Mouse (Mus musculus) kidney, adult 8-10 months (tissue): ENCODE results near the gene Slc22a20.

Experiments
- DNase-seq, 2 experiments: peaks; one replicate each; pipeline ENCODE4 v3.0.0; 2022

Slc22a20 gene

GRCm38 (mm10) chr19:5988815-5989452 is 3.0 kb upstream of the Slc22a20 start:
- DNase-seq = peak; percentile 82 to 91

DNA sequence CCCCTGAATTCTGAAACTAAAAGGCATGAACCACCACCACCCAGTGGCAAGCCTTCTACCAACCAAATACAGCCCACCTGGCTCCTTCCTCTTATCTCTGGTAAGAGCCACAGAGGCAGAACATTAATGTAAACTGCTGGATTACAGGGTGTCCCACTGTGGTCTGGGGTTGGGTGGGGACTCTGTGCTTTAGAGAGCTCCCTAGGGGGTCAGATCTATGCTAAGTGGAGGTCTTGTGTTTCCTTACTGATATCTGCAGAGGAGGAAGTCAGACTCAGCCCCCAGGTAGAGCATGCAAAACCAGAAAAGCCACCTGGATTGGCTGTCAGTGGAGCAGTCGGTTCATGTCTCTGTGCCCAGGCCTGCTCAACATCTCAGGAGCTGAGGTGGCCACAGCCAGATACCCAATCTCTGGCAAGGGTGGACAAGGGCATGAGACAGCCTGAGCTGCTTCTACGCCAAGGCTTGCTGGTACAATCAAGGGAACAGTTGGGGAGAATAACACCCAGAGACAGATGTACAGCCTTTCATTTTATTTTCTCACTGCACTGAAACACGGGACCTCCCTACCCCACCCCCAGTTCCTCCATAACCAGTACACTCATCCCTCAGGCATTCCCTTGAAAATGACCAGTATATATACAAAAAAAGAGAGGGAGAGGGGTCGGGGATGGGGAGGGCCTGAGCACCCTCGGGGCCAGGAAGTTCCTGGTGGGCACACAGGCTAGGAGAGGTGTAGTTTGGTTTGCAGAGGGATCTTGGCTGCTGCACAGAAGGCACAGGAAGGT is 2.3 kb upstream of the Slc22a20 start:
- DNase-seq = no peak

DNA sequence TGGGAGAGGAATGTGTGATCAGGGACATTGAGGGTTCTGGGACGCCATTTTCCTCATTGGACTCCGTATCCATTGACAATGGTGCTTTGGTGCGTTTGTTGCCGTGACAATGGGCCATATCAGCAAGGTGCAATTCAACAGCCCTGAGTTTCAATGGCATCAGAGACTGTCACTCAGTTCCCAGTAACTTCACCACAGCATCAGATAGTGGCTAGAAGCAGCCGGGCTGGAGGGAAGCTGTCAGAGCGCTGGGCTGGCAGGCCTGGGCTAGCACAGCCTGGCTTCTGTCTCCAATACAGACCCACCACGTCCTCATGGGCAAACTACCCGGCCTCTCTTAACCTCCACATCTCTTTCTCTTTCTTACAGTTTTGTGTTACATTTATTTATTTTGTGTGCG is 5.5 kb downstream of the Slc22a20 start:
- no peak for DNase-seq

- no peak for DNase-seq
Measured at GRCm38 (mm10) chr19:5977717-5978116, 8.2 kb downstream of the Slc22a20 start.

GRCm38 (mm10) chr19:5975676-5976075 is 10.3 kb downstream of the Slc22a20 start:
- DNase-seq = no peak

GRCm38 (mm10) chr19:5975112-5975511 is 10.8 kb downstream of the Slc22a20 start:
- DNase-seq = no peak

GRCm38 (mm10) chr19:5967664-5968063 is 18.3 kb downstream of the Slc22a20 start:
- DNase-seq = no peak

DNA sequence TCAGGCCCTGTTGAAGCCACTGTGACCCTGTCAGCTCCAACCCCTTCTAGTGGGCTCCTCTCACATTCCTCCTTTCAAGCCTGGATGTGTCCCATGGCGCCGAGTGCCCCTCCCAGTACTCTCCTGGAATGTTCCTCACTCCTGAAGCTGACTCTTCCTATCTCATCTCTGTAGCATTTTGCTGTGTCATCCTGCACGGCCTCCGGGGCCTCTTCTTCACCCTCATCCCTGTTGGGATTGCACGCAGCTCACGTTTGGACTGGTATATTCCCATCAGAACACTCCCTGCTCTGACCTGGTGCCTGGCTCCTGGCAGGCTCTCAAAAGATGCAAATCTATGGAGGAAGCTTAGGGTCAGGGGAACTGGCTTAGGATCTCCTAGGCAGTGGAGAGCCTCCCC is 19.2 kb downstream of the Slc22a20 start:
- no peak for DNase-seq

- no peak for DNase-seq
Measured at GRCm38 (mm10) chr19:5965910-5966309, 20.0 kb downstream of the Slc22a20 start.

DNA sequence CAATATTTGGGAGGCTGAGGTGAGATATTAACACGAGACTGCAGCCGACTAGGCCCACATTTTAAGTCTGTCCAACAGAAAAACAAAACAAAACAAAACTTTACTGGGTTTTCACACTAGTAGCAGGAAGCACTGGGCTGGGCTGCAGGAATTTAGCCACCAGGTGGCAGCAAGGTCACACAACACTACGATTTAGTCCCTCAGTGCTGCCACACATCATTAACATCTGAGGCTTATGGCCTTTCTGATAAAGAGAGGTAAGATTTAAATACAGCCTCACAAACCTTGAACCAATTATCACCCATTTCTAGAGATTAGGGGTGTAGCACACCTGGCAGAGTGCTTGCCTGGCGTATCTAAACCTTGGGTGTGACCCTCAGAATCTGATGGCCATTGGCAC is 20.7 kb downstream of the Slc22a20 start:
- DNase-seq = peak in 1 of 2 experiments; percentile 84

DNA sequence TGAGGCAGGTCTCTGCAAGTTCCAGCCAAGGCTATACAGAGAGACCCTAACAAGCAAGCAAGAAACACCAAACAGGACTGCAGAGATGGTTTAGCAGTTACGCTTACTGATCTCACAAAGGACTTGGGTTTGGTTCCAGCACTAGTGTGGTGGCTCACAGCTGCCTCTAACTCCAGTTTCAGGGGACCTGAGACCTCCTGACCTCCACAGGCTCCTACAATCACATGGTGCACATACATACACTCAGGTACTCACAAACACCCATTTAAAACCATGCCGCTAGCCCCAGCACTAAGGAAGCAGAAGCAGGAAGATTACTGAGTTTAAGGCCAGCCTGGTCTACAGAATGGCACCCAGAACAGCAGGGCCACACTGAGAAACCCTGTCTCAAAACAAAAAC is 21.1 kb downstream of the Slc22a20 start:
- no peak for DNase-seq

GRCm38 (mm10) chr19:5963883-5964562 is 21.9 kb downstream of the Slc22a20 start, which contains the start of gene Pola2:
Pola2 (minus strand) TSS chr19:5964202.
- DNase-seq = peak; percentile 79 to 89

GRCm38 (mm10) chr19:5962651-5963050 is 23.3 kb downstream of the Slc22a20 start:
- no peak for DNase-seq

DNA sequence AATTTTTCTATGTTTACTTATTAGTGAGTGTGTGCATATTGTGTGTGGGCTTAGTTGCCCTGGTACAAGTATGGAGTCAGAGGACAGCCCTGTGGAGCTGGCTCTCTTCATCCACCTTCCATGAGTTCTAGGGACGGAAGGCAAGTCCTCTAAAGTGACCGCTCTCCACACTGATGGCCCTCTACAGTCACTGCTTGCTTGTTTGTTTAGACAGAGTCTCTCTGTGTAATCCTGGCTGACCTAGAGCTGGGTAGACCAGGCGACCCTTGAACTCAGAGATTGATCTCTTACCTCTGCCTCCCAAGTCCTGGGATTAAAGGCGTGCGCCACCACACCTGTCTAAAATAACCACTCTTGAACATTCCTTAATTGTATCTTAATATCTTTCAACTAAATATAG is 28.6 kb downstream of the Slc22a20 start:
- DNase-seq = no peak

DNA sequence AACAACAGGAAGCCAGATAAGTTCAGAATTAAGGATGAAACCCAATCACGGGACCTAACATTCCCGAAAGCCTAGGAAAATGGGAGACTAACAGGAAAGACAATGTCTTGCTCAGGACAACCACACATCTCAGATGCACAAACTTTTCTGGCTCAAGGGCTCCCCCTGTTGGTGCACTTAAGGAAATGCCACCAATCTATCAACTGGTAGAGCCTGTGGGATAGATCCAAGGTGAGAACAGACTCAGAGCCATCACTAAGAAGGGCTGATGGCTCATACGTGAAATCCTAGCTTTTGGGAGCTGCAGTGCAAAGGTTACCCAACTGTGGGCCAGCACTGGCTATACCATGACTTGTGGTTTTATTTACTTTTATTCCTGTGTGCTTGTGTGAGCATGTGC is 29.3 kb downstream of the Slc22a20 start:
- DNase-seq = peak; percentile 80 to 84

GRCm38 (mm10) chr19:5955704-5956670 is 30.0 kb downstream of the Slc22a20 start:
- peak; percentile 84 to 88 for DNase-seq

DNA sequence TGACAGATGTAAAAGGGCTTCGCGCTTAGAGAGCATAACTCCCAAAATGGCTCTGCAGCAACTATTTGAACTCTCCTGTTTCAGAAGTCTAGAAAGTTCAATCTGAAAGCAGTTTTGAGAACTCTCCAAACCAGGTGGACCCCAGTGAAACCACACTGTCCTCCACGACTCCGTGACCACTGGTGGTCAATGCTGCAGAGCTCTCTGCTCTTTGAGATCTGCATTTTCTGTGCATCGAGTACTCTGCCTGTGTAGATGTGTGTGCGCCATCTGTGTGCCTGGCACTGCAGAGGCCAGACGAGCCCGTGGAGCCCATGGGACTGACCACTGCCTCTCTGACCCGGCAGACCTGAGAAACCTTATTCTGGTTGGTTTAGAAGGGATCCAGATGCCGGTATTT is 31.0 kb downstream of the Slc22a20 start:
- no peak for DNase-seq

- DNase-seq = no peak
Measured at GRCm38 (mm10) chr19:5954031-5954710, 31.8 kb downstream of the Slc22a20 start.

DNA sequence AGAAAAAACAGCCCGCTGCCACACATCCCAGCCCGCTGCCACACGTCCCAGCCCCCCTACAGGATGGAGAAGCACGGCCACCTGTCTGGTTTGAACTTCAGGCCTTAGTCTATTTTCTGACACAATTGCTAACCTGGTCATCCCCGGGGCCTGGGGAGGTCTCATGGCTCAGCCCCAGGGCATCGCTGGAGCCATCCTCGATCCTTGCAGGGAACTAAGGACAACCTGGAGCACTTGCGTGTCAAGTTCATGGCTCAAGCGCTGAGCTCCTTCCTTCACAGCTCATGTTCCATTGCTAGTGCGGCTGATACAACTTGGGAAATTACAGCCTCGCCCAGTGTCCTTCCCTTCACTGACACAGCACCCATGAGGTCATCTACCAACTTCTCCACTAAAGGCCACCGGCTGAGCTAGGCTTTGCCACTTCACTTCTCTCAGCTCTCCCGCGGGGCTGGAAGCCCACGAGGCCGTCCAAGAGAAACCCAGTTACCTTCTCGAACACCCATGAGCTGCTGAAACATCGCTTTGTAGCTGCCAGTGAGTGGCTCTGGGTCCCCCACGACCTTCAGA is 32.7 kb downstream of the Slc22a20 start:
- DNase-seq = no peak

- peak; percentile 66 to 81 for DNase-seq
Measured at GRCm38 (mm10) chr19:5952071-5952691, 33.8 kb downstream of the Slc22a20 start.

- no peak for DNase-seq
Measured at GRCm38 (mm10) chr19:5951631-5952030, 34.3 kb downstream of the Slc22a20 start.
